Mouse (Mus musculus): ENCODE data around the gene Ctsj. TPM values are rescaled to one million over a fixed set of nuclear protein-coding genes. Genes with fewer than 3 reads are reported as not detected.

Ctsj gene
- polyA plus RNA-seq, 1 experiment from 2014 or later = not detected

Other genes starting within 250 kb of the Ctsj start
- gene BC051665, start 219.6 kb downstream of the Ctsj start, polyA plus RNA-seq (2015; fragmentation: Nextera tagmentation; extraction: Ambion mirVana) = not detected in 2 replicates
- gene Ctsll3, start 203.1 kb downstream of the Ctsj start, polyA plus RNA-seq (2015; fragmentation: Nextera tagmentation; extraction: Ambion mirVana) = 0.87 and 1.3 TPM in 2 replicates
- gene 4930486L24Rik, start 141.5 kb downstream of the Ctsj start, polyA plus RNA-seq (2015; fragmentation: Nextera tagmentation; extraction: Ambion mirVana) = 0.17 and 0.38 TPM in 2 replicates
- not detected in 2 replicates for gene Gm49392, start 109.1 kb downstream of the Ctsj start, polyA plus RNA-seq (2015; fragmentation: Nextera tagmentation; extraction: Ambion mirVana)
- gene Ctla2b, start 108.5 kb downstream of the Ctsj start, polyA plus RNA-seq (2015; fragmentation: Nextera tagmentation; extraction: Ambion mirVana) = 5.3 and 6.4 TPM in 2 replicates
- not detected in 2 replicates for gene Tpbpb, start 101.1 kb downstream of the Ctsj start, polyA plus RNA-seq (2015; fragmentation: Nextera tagmentation; extraction: Ambion mirVana)
- gene Gm49393, start 70.4 kb downstream of the Ctsj start, polyA plus RNA-seq (2015; fragmentation: Nextera tagmentation; extraction: Ambion mirVana) = not detected in 2 replicates
- gene Gm49391, start 69.4 kb downstream of the Ctsj start, polyA plus RNA-seq (2015; fragmentation: Nextera tagmentation; extraction: Ambion mirVana) = 0.93 and 2.0 TPM in 2 replicates
- 31.0 and 31.8 TPM in 2 replicates for gene Ctla2a, start 69.3 kb downstream of the Ctsj start, polyA plus RNA-seq (2015; fragmentation: Nextera tagmentation; extraction: Ambion mirVana)
- gene Tpbpa, start 64.0 kb downstream of the Ctsj start, polyA plus RNA-seq (2015; fragmentation: Nextera tagmentation; extraction: Ambion mirVana) = not detected in 2 replicates
- gene Ctsq, start 34.7 kb upstream of the Ctsj start, polyA plus RNA-seq (2015; fragmentation: Nextera tagmentation; extraction: Ambion mirVana) = not detected in 2 replicates
- gene Ctsr, start 158.3 kb upstream of the Ctsj start, polyA plus RNA-seq (2015; fragmentation: Nextera tagmentation; extraction: Ambion mirVana) = not detected in 2 replicates
- gene Cts6, start 197.5 kb upstream of the Ctsj start, polyA plus RNA-seq (2015; fragmentation: Nextera tagmentation; extraction: Ambion mirVana) = not detected in 2 replicates
- not detected in 2 replicates for gene Cts8, start 249.4 kb upstream of the Ctsj start, polyA plus RNA-seq (2015; fragmentation: Nextera tagmentation; extraction: Ambion mirVana)